Mouse (Mus musculus) liver, postnatal 0 days (tissue): ENCODE results near the gene Il11.

Experiments
- CTCF ChIP-seq: sonication (generic); IDR thresholded peaks from 2 replicates; pipeline ENCODE4 v1.5.1; 2016; ENCODE audit warnings: antibody characterized with exemption, low read depth
- EP300 ChIP-seq: IDR thresholded peaks from 2 replicates; pipeline ENCODE4 v1.6.1; 2016; ENCODE audit warnings: antibody characterized with exemption, low read depth, mild to moderate bottlenecking

DNA sequence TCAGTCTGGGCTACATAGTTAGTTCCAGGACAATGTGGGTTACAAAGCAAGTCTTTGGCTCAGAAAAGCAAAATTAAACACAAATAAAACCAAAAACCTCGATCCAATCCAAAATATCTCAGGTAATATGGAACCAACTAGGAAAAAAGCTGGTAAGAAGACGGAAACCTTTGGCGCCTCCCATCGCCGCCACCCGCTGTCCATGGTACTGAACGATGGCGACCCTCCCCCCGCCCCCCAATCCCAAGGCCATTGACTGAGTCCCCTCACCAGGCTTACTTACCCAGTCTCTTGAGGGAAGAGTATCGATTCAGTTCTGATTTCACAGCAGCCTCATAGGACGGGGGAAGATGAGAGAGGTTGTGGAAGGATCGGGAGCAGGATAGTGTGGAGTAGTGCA is 47.8 kb upstream of the Il11 start:
- TF ChIP-seq EP300, result no peak
- TF ChIP-seq CTCF, result no peak
